Mouse (Mus musculus) hindbrain, embryonic 15.5 days (tissue): Measurements from ENCODE around the gene Cct8. TPM values are rescaled to one million over a fixed set of nuclear protein-coding genes. Genes with fewer than 3 reads are reported as not detected.

ENCODE experiments used
- ATAC-seq: fragments of 200-750 bp; cut with Nextera tagmentation; 2 replicates; pipeline ENCODE4 v1.8.0; 2017; ENCODE audit warnings: low read depth, moderate number of reproducible peaks, moderate TSS enrichment; ENCODE audit not compliant: low FRiP score
- H3K27ac ChIP-seq: fragments of 300-500 bp; sonication (generic); replicated peaks from 2 replicates; pipeline ENCODE4 v1.5.1; 2015; ENCODE audit warnings: mild to moderate bottlenecking, inconsistent platforms
- H3K27me3 ChIP-seq: fragments of 300-500 bp; sonication (generic); 2 replicates; pipeline ENCODE4 v1.6.1; 2015; ENCODE audit warnings: control low read depth, inconsistent platforms
- H3K36me3 ChIP-seq: fragments of 300-500 bp; sonication (generic); 2 replicates; pipeline ENCODE4 v1.6.1; 2015; ENCODE audit warnings: control low read depth, inconsistent platforms
- H3K4me1 ChIP-seq: fragments of 300-500 bp; sonication (generic); replicated peaks from 2 replicates; pipeline ENCODE4 v1.6.1; 2015; ENCODE audit warnings: control low read depth, inconsistent platforms
- H3K4me2 ChIP-seq: fragments of 300-500 bp; sonication (generic); 2 replicates; pipeline ENCODE4 v1.6.1; 2015; ENCODE audit warnings: moderate library complexity, mild to moderate bottlenecking, inconsistent platforms
- H3K4me3 ChIP-seq: fragments of 300-500 bp; sonication (generic); 2 replicates; pipeline ENCODE4 v1.5.1; 2015; ENCODE audit warnings: mild to moderate bottlenecking, inconsistent platforms
- H3K9ac ChIP-seq: fragments of 300-500 bp; sonication (generic); 2 replicates; pipeline ENCODE4 v1.6.1; 2015; ENCODE audit warnings: inconsistent platforms
- H3K9me3 ChIP-seq: fragments of 300-500 bp; sonication (generic); 2 replicates; pipeline ENCODE4 v1.6.1; 2016; ENCODE audit warnings: control low read depth, inconsistent platforms
- WGBS: fragments of 180-500 bp; shearing (Covaris S2); methylation state at CpG from one replicate; pipeline ENCODE4 v1.1.7; 2015; 5-methylcytosine and 5-hydroxymethylcytosine counted together
- polyA plus RNA-seq: library from polyadenylated mRNA; unstranded; fragments of >200 nt; fragmentation: Nextera tagmentation; extraction: Ambion mirVana; gene quantifications from 2 replicates; pipeline ENCODE4 v1.2.1, GENCODE M21; 2015

Gene Cct8
- polyA plus RNA-seq, result 375 and 387 TPM in 2 replicates

GRCm38 (mm10) chr16:87495716-87496447 is at the start of gene Cct8:
Gene Cct8 (minus strand): TSS chr16:87495873.
- Histone ChIP-seq H3K9me3 (no peaks in the 10 kb centered on the region), H3K36me3 (peaks cover 30% of the 10 kb centered on the region), H3K4me2 (peak within 1 kb of the TSS; percentile 83), H3K4me3 (peak within 1 kb of the TSS; percentile 61), H3K27ac (peak within 1 kb of the TSS; percentile 80), H3K9ac (peak within 1 kb of the TSS; percentile 71), H3K27me3 (no peaks in the 10 kb centered on the region), H3K4me1 (peaks cover 23% of the 10 kb centered on the region)
- peak; percentile 95 for ATAC-seq
- under 1% methylated on average over 48 of the region's 48 CpGs for WGBS

- 80% methylated on average over 10 of the region's 10 CpGs for WGBS
- no peaks in the 10 kb centered on the region for H3K36me3 ChIP-seq
- H3K9me3 ChIP-seq, result no peaks in the 10 kb centered on the region
- H3K27ac ChIP-seq, result no peak overlapping the region
- no peaks in the 10 kb centered on the region; the same call in 1 of the 2 replicates for H3K4me1 ChIP-seq
- H3K27me3 ChIP-seq, result no peaks in the 10 kb centered on the region
- ATAC-seq, result no peak
- H3K4me2 ChIP-seq, result no peak overlapping the region
- no peak overlapping the region for H3K9ac ChIP-seq
- H3K4me3 ChIP-seq, result no peak overlapping the region
Measured at GRCm38 (mm10) chr16:87528755-87529154, 33.1 kb upstream of the Cct8 start.

- Histone ChIP-seq H3K9ac (no peak overlapping the region), H3K4me3 (no peak overlapping the region), H3K36me3 (no peaks in the 10 kb centered on the region), H3K4me2 (no peak overlapping the region), H3K4me1 (no peaks in the 10 kb centered on the region; the same call in 1 of the 2 replicates), H3K9me3 (no peaks in the 10 kb centered on the region), H3K27ac (no peak overlapping the region), H3K27me3 (no peaks in the 10 kb centered on the region)
- ATAC-seq, result no peak
- WGBS, result 56% methylated on average over 8 of the region's 8 CpGs
Measured at GRCm38 (mm10) chr16:87527553-87528249, 32.0 kb upstream of the Cct8 start.

GRCm38 (mm10) chr16:87524228-87524627 is 28.6 kb upstream of the Cct8 start:
- ATAC-seq, result no peak
- Histone ChIP-seq H3K9me3 (no peaks in the 10 kb centered on the region), H3K4me3 (no peak overlapping the region), H3K4me1 (no peaks in the 10 kb centered on the region; the same call in 1 of the 2 replicates), H3K9ac (no peak overlapping the region), H3K27ac (no peak overlapping the region), H3K36me3 (no peaks in the 10 kb centered on the region), H3K27me3 (no peaks in the 10 kb centered on the region), H3K4me2 (no peak overlapping the region)
- WGBS, result 92% methylated on average over 5 of the region's 5 CpGs

GRCm38 (mm10) chr16:87512331-87512730 is 16.7 kb upstream of the Cct8 start:
- no peaks in the 10 kb centered on the region for H3K36me3 ChIP-seq
- H3K9ac ChIP-seq, result no peak overlapping the region
- H3K4me2 ChIP-seq, result no peak overlapping the region
- H3K4me1 ChIP-seq, result no peaks in the 10 kb centered on the region
- ATAC-seq, result no peak
- no peak overlapping the region for H3K4me3 ChIP-seq
- H3K9me3 ChIP-seq, result no peaks in the 10 kb centered on the region
- H3K27me3 ChIP-seq, result no peaks in the 10 kb centered on the region
- WGBS, result 95% methylated on average over 14 of the region's 14 CpGs
- H3K27ac ChIP-seq, result no peak overlapping the region

- Histone ChIP-seq H3K9me3 (no peaks in the 10 kb centered on the region), H3K27ac (no peak overlapping the region), H3K27me3 (no peaks in the 10 kb centered on the region), H3K36me3 (no peaks in the 10 kb centered on the region), H3K9ac (no peak overlapping the region), H3K4me2 (no peak overlapping the region), H3K4me1 (no peaks in the 10 kb centered on the region), H3K4me3 (no peak overlapping the region)
- 56% methylated on average over 5 of the region's 5 CpGs for whole genome bisulfite sequencing
- ATAC-seq, result no peak
Measured at GRCm38 (mm10) chr16:87511706-87512105, 16.0 kb upstream of the Cct8 start.

- Histone ChIP-seq H3K9me3 (no peaks in the 10 kb centered on the region), H3K4me3 (no peak overlapping the region), H3K4me2 (no peak overlapping the region), H3K27me3 (no peaks in the 10 kb centered on the region), H3K27ac (no peak overlapping the region), H3K9ac (no peak overlapping the region), H3K36me3 (no peaks in the 10 kb centered on the region), H3K4me1 (peaks cover 5% of the 10 kb centered on the region)
- 63% methylated on average over 13 of the region's 13 CpGs for WGBS
- ATAC-seq, result peak; percentile 40; the same call in 1 of the 2 replicates
Measured at GRCm38 (mm10) chr16:87501304-87502078, 5.8 kb upstream of the Cct8 start.

- Histone ChIP-seq H3K4me3 (no peak overlapping the region), H3K27ac (no peak overlapping the region), H3K4me2 (no peak overlapping the region), H3K27me3 (no peaks in the 10 kb centered on the region), H3K9me3 (no peaks in the 10 kb centered on the region), H3K4me1 (peaks cover 13% of the 10 kb centered on the region), H3K9ac (no peak overlapping the region), H3K36me3 (no peaks in the 10 kb centered on the region)
- WGBS, result 58% methylated on average over 6 of the region's 6 CpGs
- ATAC-seq, result no peak
Measured at GRCm38 (mm10) chr16:87499556-87499955, 3.9 kb upstream of the Cct8 start.

- no peak overlapping the region for H3K9ac ChIP-seq
- WGBS, result 91% methylated on average over 6 of the region's 6 CpGs
- H3K36me3 ChIP-seq, result peaks cover 17% of the 10 kb centered on the region
- no peak overlapping the region for H3K4me3 ChIP-seq
- peaks cover 23% of the 10 kb centered on the region for H3K4me1 ChIP-seq
- H3K9me3 ChIP-seq, result no peaks in the 10 kb centered on the region
- ATAC-seq, result no peak
- H3K4me2 ChIP-seq, result no peak overlapping the region
- no peak overlapping the region for H3K27ac ChIP-seq
- H3K27me3 ChIP-seq, result no peaks in the 10 kb centered on the region
Measured at GRCm38 (mm10) chr16:87497171-87497570, 1.5 kb upstream of the Cct8 start.

GRCm38 (mm10) chr16:87496728-87497127 is 1.1 kb upstream of the Cct8 start:
- Histone ChIP-seq H3K9me3 (no peaks in the 10 kb centered on the region), H3K4me3 (0 out of 2 replicates have a peak overlapping the region, but pooled peaks have one; percentile 61), H3K27ac (no peak overlapping the region), H3K36me3 (peaks cover 21% of the 10 kb centered on the region), H3K27me3 (no peaks in the 10 kb centered on the region), H3K4me1 (peaks cover 23% of the 10 kb centered on the region), H3K9ac (no peak overlapping the region), H3K4me2 (peak overlapping the region; percentile 83)
- ATAC-seq, result no peak
- WGBS, result 91% methylated on average over 2 of the region's 2 CpGs

- peak overlapping the region; percentile 83 for H3K4me2 ChIP-seq
- peaks cover 23% of the 10 kb centered on the region for H3K4me1 ChIP-seq
- ATAC-seq, result peak; percentile 65
- no peaks in the 10 kb centered on the region for H3K27me3 ChIP-seq
- under 1% methylated on average over 39 of the region's 39 CpGs for WGBS
- peak overlapping the region; percentile 80 for H3K27ac ChIP-seq
- peaks cover 37% of the 10 kb centered on the region for H3K36me3 ChIP-seq
- H3K9ac ChIP-seq, result peak overlapping the region; percentile 71
- no peaks in the 10 kb centered on the region for H3K9me3 ChIP-seq
- peak overlapping the region; percentile 61 for H3K4me3 ChIP-seq
Measured at GRCm38 (mm10) chr16:87494955-87495655, 568 bp downstream of the Cct8 start.
